Comparison of ENCODE assay signal across 13 mouse cellular contexts in genomic region chr14:120416886-120417285, GRCm38 (mm10).
DNase-seq lines count a peak whose midpoint lies in the region; ATAC-seq and TF ChIP-seq lines count a peak whose summit lies in the region.
"Had no signal": no experiment of that assay in that cellular context is flagged by ENCODE, and none has a peak within 500 bp of the region (broad histone marks: within the 10 kb centered on the region; RNA-seq: fewer than 3 reads in every experiment).

No protein-coding gene starts in this region.

- no peak for TF ChIP-seq POLR2A in lung, adult 2 months (IDR thresholded peaks at IDR 0.05; ENCODE audit: borderline replicate concordance, extremely low read depth, low read depth, low read length)

- H3K4me3 ChIP-seq in heart, embryonic 12.5 days = no peak overlapping the region
- no peak overlapping the region for H3K4me3 ChIP-seq in lung, embryonic 15.5 days
- H3K4me3 ChIP-seq in lung, adult 2 months (replicated peaks; ENCODE audit: extremely low read depth, low read depth, low read length) = no peak overlapping the region
- no peak overlapping the region for H3K4me3 ChIP-seq in intestine, embryonic 16.5 days (ENCODE audit: low read length)
- H3K4me3 ChIP-seq: limb, embryonic 13.5 days had no signal

- no peaks in the 10 kb centered on the region for H3K27me3 ChIP-seq in heart, embryonic 12.5 days (replicated peaks)
- H3K27me3 ChIP-seq in lung, embryonic 15.5 days = no peaks in the 10 kb centered on the region
- no peaks in the 10 kb centered on the region for H3K27me3 ChIP-seq in intestine, embryonic 16.5 days (replicated peaks; ENCODE audit: control insufficient read depth, insufficient read depth, low read length)
- H3K27me3 ChIP-seq: limb, embryonic 13.5 days had no signal

- peaks cover 66% of the 10 kb centered on the region for H3K36me3 ChIP-seq in heart, embryonic 12.5 days
- peaks cover 42% of the 10 kb centered on the region for H3K36me3 ChIP-seq in lung, embryonic 15.5 days
- peaks cover 10% of the 10 kb centered on the region; the same call in 1 of the 2 replicates for H3K36me3 ChIP-seq in intestine, embryonic 16.5 days (ENCODE audit: control insufficient read depth, insufficient read depth, low read length)

- no peak overlapping the region for H3K9ac ChIP-seq in heart, embryonic 12.5 days
- no peak overlapping the region for H3K9ac ChIP-seq in lung, embryonic 15.5 days
- H3K9ac ChIP-seq in intestine, embryonic 16.5 days (ENCODE audit: low read depth, low read length) = no peak overlapping the region
- H3K9ac ChIP-seq: limb, embryonic 13.5 days had no signal

- WGBS in heart, embryonic 12.5 days = 77% methylated on average over 9 of the region's 9 CpGs
- 48% methylated on average over 9 of the region's 9 CpGs for WGBS in lung, embryonic 15.5 days
- WGBS in lung, adult 2 months = 58% methylated on average over 9 of the region's 9 CpGs
- WGBS in intestine, embryonic 16.5 days = 65% methylated on average over 9 of the region's 9 CpGs

- intact Hi-C loops in heart, postnatal 10 days (cut with DNase I) = loop anchor here (5.0 to 10.0 kb wide), 2 partner anchors 55 to 348 kb away; no protein-coding TSS in a partner anchor

- DNase-seq in heart, postnatal 10 days = peak; percentile 29 to 41
- no peak for DNase-seq in lung, adult 2 months
- DNase-seq in gastrocnemius, adult 18-20 months (ENCODE audit: low spot score) = peak; percentile 63
- no peak for DNase-seq in layer of hippocampus, adult 11-12 months (ENCODE audit: low spot score)
- DNase-seq: adrenal gland, postnatal 14 days; embryo, embryonic 11 days; heart, postnatal 4 days; kidney, postnatal 36 days; thymus, adult 2 months had no signal

- no peak overlapping the region for H3K4me2 ChIP-seq in heart, embryonic 12.5 days
- no peak overlapping the region for H3K4me2 ChIP-seq in lung, embryonic 15.5 days
- no peak overlapping the region for H3K4me2 ChIP-seq in intestine, embryonic 16.5 days (ENCODE audit: low read depth, low read length)
- H3K4me2 ChIP-seq: limb, embryonic 13.5 days had no signal

- no peak for TF ChIP-seq CTCF in lung, adult 2 months (IDR thresholded peaks at IDR 0.05; ENCODE audit: insufficient read depth, low read length)

- no peaks in the 10 kb centered on the region for H3K9me3 ChIP-seq in heart, embryonic 12.5 days (replicated peaks)
- no peaks in the 10 kb centered on the region for H3K9me3 ChIP-seq in lung, embryonic 15.5 days
- H3K9me3 ChIP-seq in intestine, embryonic 16.5 days (ENCODE audit: control insufficient read depth, low read length) = no peaks in the 10 kb centered on the region
- H3K9me3 ChIP-seq: limb, embryonic 13.5 days had no signal

- no peak overlapping the region for H3K27ac ChIP-seq in heart, embryonic 12.5 days (ENCODE audit: poor library complexity, severe bottlenecking)
- peak overlapping the region; percentile 71 for H3K27ac ChIP-seq in lung, embryonic 15.5 days
- no peak overlapping the region for H3K27ac ChIP-seq in intestine, embryonic 16.5 days (ENCODE audit: low read length)
- H3K27ac ChIP-seq: limb, embryonic 13.5 days had no signal

- peaks cover 7% of the 10 kb centered on the region; the same call in 1 of the 2 replicates for H3K4me1 ChIP-seq in heart, embryonic 12.5 days (replicated peaks)
- H3K4me1 ChIP-seq in lung, embryonic 15.5 days = peaks cover 18% of the 10 kb centered on the region
- no peaks in the 10 kb centered on the region; the same call in 1 of the 2 replicates for H3K4me1 ChIP-seq in lung, adult 2 months (ENCODE audit: control insufficient read depth, insufficient read depth, low read length)
- H3K4me1 ChIP-seq in intestine, embryonic 16.5 days (ENCODE audit: control insufficient read depth, insufficient read depth, low read length) = no peaks in the 10 kb centered on the region

- ATAC-seq in heart, embryonic 12.5 days (ENCODE audit: insufficient number of reproducible peaks, low FRiP score) = no peak
- peak; percentile 91 for ATAC-seq in lung, embryonic 15.5 days (ENCODE audit: borderline replicate concordance, extremely low read depth, low FRiP score, low TSS enrichment)
- peak; percentile 62 for ATAC-seq in intestine, embryonic 16.5 days

Comparison
In these comparisons a context has a peak if more than half of its experiments do, and no peak if none do; other contexts are left out.
1. DNase-seq: peak in heart, postnatal 10 days (2 of 2) and gastrocnemius, adult 18-20 months (single experiment); none in lung, adult 2 months (single experiment) and layer of hippocampus, adult 11-12 months (single experiment).